Comparison of ENCODE assay signal across 8 mouse cellular contexts in genomic region chr2:118490241-118491091, GRCm38 (mm10). TPM values are rescaled to one million over a fixed set of nuclear protein-coding genes. Genes with fewer than 3 reads are reported as not detected.
DNase-seq lines count a peak whose midpoint lies in the region; ATAC-seq and TF ChIP-seq lines count a peak whose summit lies in the region.

No protein-coding gene starts in this region.

- H3K27me3 ChIP-seq in embryonic facial prominence, embryonic 12.5 days, result no peaks in the 10 kb centered on the region
- no peaks in the 10 kb centered on the region for H3K27me3 ChIP-seq in limb, embryonic 14.5 days (ENCODE audit: control insufficient read depth, insufficient read depth, low read length)
- H3K27me3 ChIP-seq in midbrain, postnatal 0 days (ENCODE audit: insufficient read depth, low read length), result no peaks in the 10 kb centered on the region

- WGBS in embryonic facial prominence, embryonic 12.5 days, result 29% methylated on average over 12 of the region's 12 CpGs
- 35% methylated on average over 12 of the region's 12 CpGs for WGBS in limb, embryonic 14.5 days
- 41% methylated on average over 12 of the region's 12 CpGs for WGBS in midbrain, postnatal 0 days

- no peak overlapping the region for H3K4me3 ChIP-seq in embryonic facial prominence, embryonic 12.5 days
- H3K4me3 ChIP-seq in limb, embryonic 14.5 days (replicated peaks; ENCODE audit: low read length), result no peak overlapping the region
- no peak overlapping the region for H3K4me3 ChIP-seq in midbrain, postnatal 0 days (ENCODE audit: low read depth, low read length)

- no peaks in the 10 kb centered on the region for H3K36me3 ChIP-seq in embryonic facial prominence, embryonic 12.5 days
- no peaks in the 10 kb centered on the region for H3K36me3 ChIP-seq in limb, embryonic 14.5 days (ENCODE audit: control insufficient read depth, insufficient read depth, low read length)
- H3K36me3 ChIP-seq in midbrain, postnatal 0 days (ENCODE audit: insufficient read depth, low read length), result no peaks in the 10 kb centered on the region

- H3K9ac ChIP-seq in embryonic facial prominence, embryonic 12.5 days, result no peak overlapping the region
- H3K9ac ChIP-seq in limb, embryonic 14.5 days (ENCODE audit: low read depth, low read length, severe bottlenecking), result peak overlapping the region; percentile 5; the same call in 1 of the 2 replicates
- no peak overlapping the region for H3K9ac ChIP-seq in midbrain, postnatal 0 days (replicated peaks; ENCODE audit: low read length, poor library complexity, severe bottlenecking)

- no peak overlapping the region for H3K4me2 ChIP-seq in embryonic facial prominence, embryonic 12.5 days (replicated peaks)
- H3K4me2 ChIP-seq in limb, embryonic 14.5 days (replicated peaks; ENCODE audit: low read depth, low read length, severe bottlenecking), result no peak overlapping the region
- no peak overlapping the region for H3K4me2 ChIP-seq in midbrain, postnatal 0 days (ENCODE audit: low read depth, low read length, poor library complexity, severe bottlenecking)

- H3K9me3 ChIP-seq in embryonic facial prominence, embryonic 12.5 days, result no peaks in the 10 kb centered on the region
- no peaks in the 10 kb centered on the region for H3K9me3 ChIP-seq in limb, embryonic 14.5 days (ENCODE audit: control insufficient read depth, low read length)
- no peaks in the 10 kb centered on the region for H3K9me3 ChIP-seq in midbrain, postnatal 0 days (ENCODE audit: low read length)

- H3K4me1 ChIP-seq in embryonic facial prominence, embryonic 12.5 days, result peaks cover 21% of the 10 kb centered on the region
- H3K4me1 ChIP-seq in limb, embryonic 14.5 days (ENCODE audit: control insufficient read depth, insufficient read depth, low read length), result peaks cover 15% of the 10 kb centered on the region
- H3K4me1 ChIP-seq in midbrain, postnatal 0 days (ENCODE audit: insufficient read depth, low read length), result no peaks in the 10 kb centered on the region

- H3K27ac ChIP-seq in embryonic facial prominence, embryonic 12.5 days, result peak overlapping the region; percentile 65; the same call in 1 of the 2 replicates
- H3K27ac ChIP-seq in limb, embryonic 14.5 days (replicated peaks; ENCODE audit: low read depth, low read length), result no peak overlapping the region
- no peak overlapping the region for H3K27ac ChIP-seq in midbrain, postnatal 0 days (ENCODE audit: low read depth, low read length)

- no peak for TF ChIP-seq CTCF in midbrain, postnatal 0 days (IDR thresholded peaks at IDR 0.05)

- no peak for ATAC-seq in embryonic facial prominence, embryonic 12.5 days (ENCODE audit: insufficient number of reproducible peaks, insufficient read depth, low FRiP score, low TSS enrichment)
- ATAC-seq in limb, embryonic 14.5 days (ENCODE audit: low FRiP score, low read depth), result no peak
- ATAC-seq in midbrain, postnatal 0 days (ENCODE audit: low FRiP score), result no peak
- no peak for ATAC-seq in frontal cortex, adult (ENCODE audit: low TSS enrichment)

- no peak for TF ChIP-seq POLR2A in limb, embryonic 14.5 days (IDR thresholded peaks at IDR 0.05; ENCODE audit: borderline replicate concordance, extremely low read depth, insufficient read depth, insufficient read length)

- DNase-seq in right cerebral cortex, postnatal 14 days, result peak; percentile 43
- DNase-seq in right cerebral cortex, postnatal 4 days, result no peak
- DNase-seq in heart, postnatal 4 days, result peak; percentile 77
- DNase-seq in limb, embryonic 14.5 days (ENCODE audit: low spot score), result peak; percentile 40
- peak; percentile 10 for DNase-seq in midbrain, postnatal 0 days (ENCODE audit: low spot score)
- DNase-seq in thymus, postnatal 14 days, result peak; percentile 70

RNA-seq across cellular contexts. Expression of gene Srp14, which starts 11.0 kb away (rescaled TPM):
- polyA plus RNA-seq in embryonic facial prominence, embryonic 12.5 days (2016; fragmentation: Nextera tagmentation; extraction: Ambion mirVana), result 239 and 256 TPM in 2 replicates
- 100 to 1,000 TPM; 104 to 111 TPM for total RNA-seq in heart, postnatal 4 days (2021)
- 127 and 165 TPM in 2 replicates for polyA plus RNA-seq in limb, embryonic 14.5 days (2012; rRNA removed)
- polyA plus RNA-seq in limb, embryonic 14.5 days (2014; fragmentation: Nextera tagmentation; extraction: Ambion mirVana), result 229 and 238 TPM in 2 replicates
- total RNA-seq in midbrain, postnatal 0 days (2014; rRNA removed), result 161 and 181 TPM in 2 replicates
- polyA plus RNA-seq in midbrain, postnatal 0 days (2015; fragmentation: Nextera tagmentation; extraction: Ambion mirVana), result 331 and 352 TPM in 2 replicates

RNA-seq across cellular contexts. Expression of gene Bmf, which starts 59.0 kb away (rescaled TPM):
- polyA plus RNA-seq in embryonic facial prominence, embryonic 12.5 days (2016; fragmentation: Nextera tagmentation; extraction: Ambion mirVana), result 6.6 and 7.1 TPM in 2 replicates
- total RNA-seq in heart, postnatal 4 days (2021), result 1 to 10 TPM; 4.2 to 7.6 TPM
- 28.4 and 29.2 TPM in 2 replicates for polyA plus RNA-seq in limb, embryonic 14.5 days (2012; rRNA removed)
- polyA plus RNA-seq in limb, embryonic 14.5 days (2014; fragmentation: Nextera tagmentation; extraction: Ambion mirVana), result 5.1 and 6.2 TPM in 2 replicates
- total RNA-seq in midbrain, postnatal 0 days (2014; rRNA removed), result 6.8 and 9.8 TPM in 2 replicates
- polyA plus RNA-seq in midbrain, postnatal 0 days (2015; fragmentation: Nextera tagmentation; extraction: Ambion mirVana), result 0.99 and 1.1 TPM in 2 replicates
